Mouse (Mus musculus): Measurements from ENCODE around the gene Zfand2b. TPM values are rescaled to one million over a fixed set of nuclear protein-coding genes. Genes with fewer than 3 reads are reported as not detected.

The Zfand2b gene
- polyA plus RNA-seq, 1 experiment from 2014 or later, result 47.2 TPM

- WGBS, result 95% methylated on average over 11 of the region's 11 CpGs
These were observed 17.0 kb downstream of the Zfand2b start for GRCm38 (mm10) chr1:75185495-75185894.

GRCm38 (mm10) chr1:75187126-75187525 is 18.7 kb downstream of the Zfand2b start:
- Histone ChIP-seq H3K4me1 (replicated peaks; ENCODE audit: control insufficient read depth, insufficient read depth, low read length) (peaks cover 12% of the 10 kb centered on the region), H3K4me2 (ENCODE audit: low read length) (no peak overlapping the region), H3K9ac (replicated peaks; ENCODE audit: low read depth, low read length) (no peak overlapping the region), H3K36me3 (ENCODE audit: control insufficient read depth, insufficient read depth) (peaks cover 29% of the 10 kb centered on the region), H3K27ac (ENCODE audit: low read length) (no peak overlapping the region), H3K27me3 (replicated peaks; ENCODE audit: control insufficient read depth, insufficient read depth, low read length) (no peaks in the 10 kb centered on the region), H3K9me3 (ENCODE audit: control insufficient read depth, low read length) (no peaks in the 10 kb centered on the region), H3K4me3 (replicated peaks; ENCODE audit: low read length) (no peak overlapping the region)
- no peak for ATAC-seq

More at GRCm38 (mm10) chr1:75185495-75185894, 17.0 kb downstream of the Zfand2b start:
- Histone ChIP-seq H3K27ac (ENCODE audit: low read length) (no peak overlapping the region), H3K9me3 (ENCODE audit: control insufficient read depth, low read length) (no peaks in the 10 kb centered on the region), H3K4me1 (replicated peaks; ENCODE audit: control insufficient read depth, insufficient read depth, low read length) (peaks cover 7% of the 10 kb centered on the region), H3K4me2 (ENCODE audit: low read length) (no peak overlapping the region), H3K9ac (replicated peaks; ENCODE audit: low read depth, low read length) (no peak overlapping the region), H3K36me3 (ENCODE audit: control insufficient read depth, insufficient read depth) (peaks cover 33% of the 10 kb centered on the region), H3K4me3 (replicated peaks; ENCODE audit: low read length) (no peak overlapping the region), H3K27me3 (replicated peaks; ENCODE audit: control insufficient read depth, insufficient read depth, low read length) (no peaks in the 10 kb centered on the region)
- no peak for ATAC-seq

- peaks cover 13% of the 10 kb centered on the region for H3K4me1 ChIP-seq (replicated peaks; ENCODE audit: control insufficient read depth, insufficient read depth, low read length)
- H3K9ac ChIP-seq (replicated peaks; ENCODE audit: low read depth, low read length), result no peak overlapping the region
- no peaks in the 10 kb centered on the region for H3K9me3 ChIP-seq (ENCODE audit: control insufficient read depth, low read length)
- H3K27me3 ChIP-seq (replicated peaks; ENCODE audit: control insufficient read depth, insufficient read depth, low read length), result no peaks in the 10 kb centered on the region
- WGBS, result 89% methylated on average over 2 of the region's 2 CpGs
- H3K36me3 ChIP-seq (ENCODE audit: control insufficient read depth, insufficient read depth), result peaks cover 23% of the 10 kb centered on the region
- no peak overlapping the region for H3K4me3 ChIP-seq (replicated peaks; ENCODE audit: low read length)
- H3K4me2 ChIP-seq (ENCODE audit: low read length), result no peak overlapping the region
- H3K27ac ChIP-seq (ENCODE audit: low read length), result no peak overlapping the region
- no peak for ATAC-seq
These were observed 19.6 kb downstream of the Zfand2b start for GRCm38 (mm10) chr1:75187914-75188483.

GRCm38 (mm10) chr1:75190577-75190976 is 22.1 kb downstream of the Zfand2b start:
- no peak overlapping the region for H3K4me3 ChIP-seq (replicated peaks; ENCODE audit: low read length)
- H3K4me1 ChIP-seq (replicated peaks; ENCODE audit: control insufficient read depth, insufficient read depth, low read length), result peaks cover 19% of the 10 kb centered on the region
- no peak overlapping the region for H3K27ac ChIP-seq (ENCODE audit: low read length)
- H3K36me3 ChIP-seq (ENCODE audit: control insufficient read depth, insufficient read depth), result peaks cover 12% of the 10 kb centered on the region
- peak overlapping the region; percentile 70 for H3K4me2 ChIP-seq (ENCODE audit: low read length)
- H3K9me3 ChIP-seq (ENCODE audit: control insufficient read depth, low read length), result no peaks in the 10 kb centered on the region
- ATAC-seq, result no peak
- 80% methylated on average over 2 of the region's 2 CpGs for WGBS
- no peaks in the 10 kb centered on the region for H3K27me3 ChIP-seq (replicated peaks; ENCODE audit: control insufficient read depth, insufficient read depth, low read length)
- H3K9ac ChIP-seq (replicated peaks; ENCODE audit: low read depth, low read length), result no peak overlapping the region

- H3K36me3 ChIP-seq (ENCODE audit: control insufficient read depth, insufficient read depth), result peaks cover 8% of the 10 kb centered on the region
- no peak for ATAC-seq
- WGBS, result 43% methylated on average over 5 of the region's 5 CpGs
These were observed 22.8 kb downstream of the Zfand2b start for GRCm38 (mm10) chr1:75191258-75191621.

GRCm38 (mm10) chr1:75191622-75192402 is 23.4 kb downstream of the Zfand2b start, which contains the start of the genes Ankzf1 and Atg9a:
Ankzf1 (plus strand) TSS chr1:75192151.
Atg9a (minus strand) TSS chr1:75192196.
- Histone ChIP-seq H3K4me2 (ENCODE audit: low read length) (peak within 1 kb of the TSS; percentile 95), H3K36me3 (ENCODE audit: control insufficient read depth, insufficient read depth) (peaks cover 5% of the 10 kb centered on the region), H3K4me3 (replicated peaks; ENCODE audit: low read length) (peak within 1 kb of the TSS; percentile 62), H3K9me3 (ENCODE audit: control insufficient read depth, low read length) (no peaks in the 10 kb centered on the region), H3K4me1 (replicated peaks; ENCODE audit: control insufficient read depth, insufficient read depth, low read length) (peaks cover 19% of the 10 kb centered on the region), H3K27ac (ENCODE audit: low read length) (peak within 1 kb of the TSS; percentile 87), H3K27me3 (replicated peaks; ENCODE audit: control insufficient read depth, insufficient read depth, low read length) (no peaks in the 10 kb centered on the region), H3K9ac (replicated peaks; ENCODE audit: low read depth, low read length) (peak within 1 kb of the TSS; percentile 79)
- WGBS, result under 1% methylated on average over 56 of the region's 56 CpGs
- peak; percentile 100 for ATAC-seq

More at GRCm38 (mm10) chr1:75191258-75191621, 22.8 kb downstream of the Zfand2b start:
- Histone ChIP-seq H3K9me3 (ENCODE audit: control insufficient read depth, low read length) (no peaks in the 10 kb centered on the region), H3K27ac (ENCODE audit: low read length) (peak overlapping the region; percentile 87), H3K9ac (replicated peaks; ENCODE audit: low read depth, low read length) (peak overlapping the region; percentile 74), H3K4me2 (ENCODE audit: low read length) (peak overlapping the region; percentile 70), H3K4me3 (replicated peaks; ENCODE audit: low read length) (peak overlapping the region; percentile 62), H3K4me1 (replicated peaks; ENCODE audit: control insufficient read depth, insufficient read depth, low read length) (peaks cover 19% of the 10 kb centered on the region), H3K27me3 (replicated peaks; ENCODE audit: control insufficient read depth, insufficient read depth, low read length) (no peaks in the 10 kb centered on the region)

- peak overlapping the region; percentile 79 for H3K9ac ChIP-seq (replicated peaks; ENCODE audit: low read depth, low read length)
- H3K36me3 ChIP-seq (ENCODE audit: control insufficient read depth, insufficient read depth), result peaks cover 7% of the 10 kb centered on the region
- ATAC-seq, result no peak
- H3K4me3 ChIP-seq (replicated peaks; ENCODE audit: low read length), result peak overlapping the region; percentile 62
- under 1% methylated on average over 19 of the region's 19 CpGs for WGBS
- H3K27me3 ChIP-seq (replicated peaks; ENCODE audit: control insufficient read depth, insufficient read depth, low read length), result no peaks in the 10 kb centered on the region
- H3K4me2 ChIP-seq (ENCODE audit: low read length), result peak overlapping the region; percentile 95
- peak overlapping the region; percentile 81 for H3K27ac ChIP-seq (ENCODE audit: low read length)
- peaks cover 19% of the 10 kb centered on the region for H3K4me1 ChIP-seq (replicated peaks; ENCODE audit: control insufficient read depth, insufficient read depth, low read length)
- H3K9me3 ChIP-seq (ENCODE audit: control insufficient read depth, low read length), result no peaks in the 10 kb centered on the region
These were observed 24.0 kb downstream of the Zfand2b start for GRCm38 (mm10) chr1:75192452-75192851.

GRCm38 (mm10) chr1:75201236-75201635 is 32.8 kb downstream of the Zfand2b start:
- Histone ChIP-seq H3K27ac (ENCODE audit: low read length) (no peak overlapping the region), H3K27me3 (replicated peaks; ENCODE audit: control insufficient read depth, insufficient read depth, low read length) (no peaks in the 10 kb centered on the region), H3K4me2 (ENCODE audit: low read length) (no peak overlapping the region), H3K4me1 (replicated peaks; ENCODE audit: control insufficient read depth, insufficient read depth, low read length) (no peaks in the 10 kb centered on the region), H3K36me3 (ENCODE audit: control insufficient read depth, insufficient read depth) (peaks cover 17% of the 10 kb centered on the region), H3K9me3 (ENCODE audit: control insufficient read depth, low read length) (no peaks in the 10 kb centered on the region), H3K9ac (replicated peaks; ENCODE audit: low read depth, low read length) (no peak overlapping the region), H3K4me3 (replicated peaks; ENCODE audit: low read length) (no peak overlapping the region)
- no peak for ATAC-seq
- WGBS, result 87% methylated on average over 1 of the region's 1 CpGs

GRCm38 (mm10) chr1:75208967-75209678 is 40.7 kb downstream of the Zfand2b start:
- no peaks in the 10 kb centered on the region for H3K9me3 ChIP-seq (ENCODE audit: control insufficient read depth, low read length)
- H3K36me3 ChIP-seq (ENCODE audit: control insufficient read depth, insufficient read depth), result peaks cover 4% of the 10 kb centered on the region
- 0 out of 2 replicates have a peak, but pooled peaks cover 4% of the 10 kb centered on the region for H3K27me3 ChIP-seq (replicated peaks; ENCODE audit: control insufficient read depth, insufficient read depth, low read length)
- H3K4me3 ChIP-seq (replicated peaks; ENCODE audit: low read length), result peak overlapping the region; percentile 32
- ATAC-seq, result no peak
- peak overlapping the region; percentile 48 for H3K9ac ChIP-seq (replicated peaks; ENCODE audit: low read depth, low read length)
- H3K4me1 ChIP-seq (replicated peaks; ENCODE audit: control insufficient read depth, insufficient read depth, low read length), result peaks cover 31% of the 10 kb centered on the region
- peak overlapping the region; percentile 46 for H3K4me2 ChIP-seq (ENCODE audit: low read length)
- H3K27ac ChIP-seq (ENCODE audit: low read length), result no peak overlapping the region
- WGBS, result 12% methylated on average over 34 of the region's 34 CpGs
